Mouse (Mus musculus) lung, embryonic 15.5 days (tissue): ENCODE measurements around the gene S1pr2. TPM values are rescaled to one million over a fixed set of nuclear protein-coding genes. Genes with fewer than 3 reads are reported as not detected.

Source experiments
- ATAC-seq: fragments of 200-750 bp; cut with Nextera tagmentation; 2 replicates; pipeline ENCODE4 v1.8.0; 2017; ENCODE audit warnings: moderate number of reproducible peaks, borderline replicate concordance; ENCODE audit not compliant: low FRiP score, low TSS enrichment; ENCODE audit errors: extremely low read depth
- H3K27ac ChIP-seq: fragments of 300-500 bp; sonication (generic); 2 replicates; pipeline ENCODE4 v1.5.1; 2015; ENCODE audit warnings: moderate library complexity, mild to moderate bottlenecking, inconsistent platforms
- H3K27me3 ChIP-seq: fragments of 300-500 bp; sonication (generic); 2 replicates; pipeline ENCODE4 v1.6.1; 2015; ENCODE audit warnings: inconsistent platforms
- H3K36me3 ChIP-seq: fragments of 300-500 bp; sonication (generic); 2 replicates; pipeline ENCODE4 v1.6.1; 2015; ENCODE audit warnings: inconsistent platforms
- H3K4me1 ChIP-seq: fragments of 300-500 bp; sonication (generic); 2 replicates; pipeline ENCODE4 v1.6.1; 2015; ENCODE audit warnings: inconsistent platforms
- H3K4me2 ChIP-seq: fragments of 300-500 bp; sonication (generic); 2 replicates; pipeline ENCODE4 v1.6.1; 2015; ENCODE audit warnings: inconsistent platforms, mild to moderate bottlenecking, moderate library complexity
- H3K4me3 ChIP-seq: fragments of 300-500 bp; sonication (generic); 2 replicates; pipeline ENCODE4 v1.5.1; 2015; ENCODE audit warnings: mild to moderate bottlenecking, inconsistent platforms
- H3K9ac ChIP-seq: fragments of 300-500 bp; sonication (generic); 2 replicates; pipeline ENCODE4 v1.6.1; 2015; ENCODE audit warnings: inconsistent platforms
- H3K9me3 ChIP-seq: fragments of 300-500 bp; sonication (generic); 2 replicates; pipeline ENCODE4 v1.6.1; 2016; ENCODE audit warnings: inconsistent platforms
- WGBS: fragments of 180-500 bp; shearing (Covaris S2); methylation state at CpG from one replicate; pipeline ENCODE4 v1.1.7; 2015; 5-methylcytosine and 5-hydroxymethylcytosine counted together
- polyA plus RNA-seq: library from polyadenylated mRNA; unstranded; fragments of >200 nt; fragmentation: Nextera tagmentation; extraction: Ambion mirVana; gene quantifications from 2 replicates; pipeline ENCODE4 v1.2.1, GENCODE M21; 2015

Gene S1pr2
- polyA plus RNA-seq, 1 experiment from 2014 or later, result 63.4 TPM

- Histone ChIP-seq H3K9ac (no peak overlapping the region), H3K27ac (no peak overlapping the region), H3K9me3 (no peaks in the 10 kb centered on the region), H3K4me1 (peaks cover 24% of the 10 kb centered on the region), H3K4me2 (no peak overlapping the region), H3K27me3 (no peaks in the 10 kb centered on the region), H3K36me3 (no peaks in the 10 kb centered on the region), H3K4me3 (no peak overlapping the region)
- 84% methylated on average over 8 of the region's 8 CpGs for WGBS
- ATAC-seq, result no peak
Observed at GRCm38 (mm10) chr9:20997065-20997464, 20.5 kb upstream of the S1pr2 start.

- H3K4me3 ChIP-seq, result no peak overlapping the region
- WGBS, result 65% methylated on average over 3 of the region's 3 CpGs
- H3K9ac ChIP-seq, result no peak overlapping the region
- no peak overlapping the region for H3K27ac ChIP-seq
- H3K4me2 ChIP-seq, result no peak overlapping the region
- H3K36me3 ChIP-seq, result no peaks in the 10 kb centered on the region
- peaks cover 28% of the 10 kb centered on the region for H3K4me1 ChIP-seq
- H3K9me3 ChIP-seq, result no peaks in the 10 kb centered on the region
- ATAC-seq, result no peak
- H3K27me3 ChIP-seq, result no peaks in the 10 kb centered on the region
Observed at GRCm38 (mm10) chr9:20995069-20995468, 18.5 kb upstream of the S1pr2 start.

- H3K27ac ChIP-seq, result peak overlapping the region; percentile 91
Observed at GRCm38 (mm10) chr9:20993165-20993898, 16.8 kb upstream of the S1pr2 start.

GRCm38 (mm10) chr9:20991587-20991986 is 15.0 kb upstream of the S1pr2 start:
- Histone ChIP-seq H3K27ac (peak overlapping the region; percentile 91), H3K4me1 (peaks cover 55% of the 10 kb centered on the region), H3K9ac (no peak overlapping the region), H3K36me3 (no peaks in the 10 kb centered on the region), H3K4me2 (no peak overlapping the region), H3K4me3 (no peak overlapping the region), H3K9me3 (no peaks in the 10 kb centered on the region), H3K27me3 (no peaks in the 10 kb centered on the region)
- ATAC-seq, result no peak
- WGBS, result 83% methylated on average over 4 of the region's 4 CpGs

More at GRCm38 (mm10) chr9:20993165-20993898, 16.8 kb upstream of the S1pr2 start:
- H3K36me3 ChIP-seq, result no peaks in the 10 kb centered on the region
- peaks cover 42% of the 10 kb centered on the region for H3K4me1 ChIP-seq
- H3K9ac ChIP-seq, result no peak overlapping the region
- no peaks in the 10 kb centered on the region for H3K9me3 ChIP-seq
- no peak overlapping the region for H3K4me3 ChIP-seq
- WGBS, result 39% methylated on average over 5 of the region's 5 CpGs
- peak; percentile 80 for ATAC-seq
- no peaks in the 10 kb centered on the region for H3K27me3 ChIP-seq
- peak overlapping the region; percentile 29; the same call in 1 of the 2 replicates for H3K4me2 ChIP-seq

GRCm38 (mm10) chr9:20990861-20991260 is 14.3 kb upstream of the S1pr2 start:
- Histone ChIP-seq H3K4me2 (peak overlapping the region; percentile 28; the same call in 1 of the 2 replicates), H3K4me1 (peaks cover 58% of the 10 kb centered on the region), H3K4me3 (no peak overlapping the region), H3K9ac (no peak overlapping the region), H3K36me3 (no peaks in the 10 kb centered on the region), H3K27me3 (no peaks in the 10 kb centered on the region), H3K9me3 (no peaks in the 10 kb centered on the region), H3K27ac (peak overlapping the region; percentile 85)
- no peak for ATAC-seq
- WGBS, result 6% methylated on average over 10 of the region's 10 CpGs

GRCm38 (mm10) chr9:20987953-20988352 is 11.4 kb upstream of the S1pr2 start:
- no peak for ATAC-seq
- peak overlapping the region; percentile 75 for H3K27ac ChIP-seq

GRCm38 (mm10) chr9:20986952-20987686 is 10.5 kb upstream of the S1pr2 start:
- peak; percentile 91 for ATAC-seq
- no peaks in the 10 kb centered on the region for H3K27me3 ChIP-seq
- WGBS, result 43% methylated on average over 15 of the region's 15 CpGs

More at GRCm38 (mm10) chr9:20987953-20988352, 11.4 kb upstream of the S1pr2 start:
- Histone ChIP-seq H3K36me3 (no peaks in the 10 kb centered on the region), H3K4me3 (no peak overlapping the region), H3K9ac (no peak overlapping the region), H3K27me3 (no peaks in the 10 kb centered on the region), H3K4me1 (peaks cover 60% of the 10 kb centered on the region), H3K4me2 (no peak overlapping the region), H3K9me3 (no peaks in the 10 kb centered on the region)
- 25% methylated on average over 7 of the region's 7 CpGs for WGBS

GRCm38 (mm10) chr9:20983169-20983568 is 6.6 kb upstream of the S1pr2 start:
- H3K27ac ChIP-seq, result no peak overlapping the region
- H3K9ac ChIP-seq, result no peak overlapping the region
- H3K4me2 ChIP-seq, result no peak overlapping the region
- H3K4me1 ChIP-seq, result peaks cover 35% of the 10 kb centered on the region
- 44% methylated on average over 5 of the region's 5 CpGs for WGBS
- H3K27me3 ChIP-seq, result no peaks in the 10 kb centered on the region
- no peaks in the 10 kb centered on the region for H3K36me3 ChIP-seq
- ATAC-seq, result no peak
- H3K4me3 ChIP-seq, result no peak overlapping the region
- no peaks in the 10 kb centered on the region for H3K9me3 ChIP-seq

More at GRCm38 (mm10) chr9:20986952-20987686, 10.5 kb upstream of the S1pr2 start:
- Histone ChIP-seq H3K9ac (no peak overlapping the region), H3K4me1 (peaks cover 51% of the 10 kb centered on the region), H3K4me3 (no peak overlapping the region), H3K4me2 (no peak overlapping the region), H3K9me3 (no peaks in the 10 kb centered on the region), H3K36me3 (no peaks in the 10 kb centered on the region), H3K27ac (peak overlapping the region; percentile 75)

- ATAC-seq, result no peak
- Histone ChIP-seq H3K27ac (no peak overlapping the region), H3K4me2 (no peak overlapping the region), H3K9me3 (no peaks in the 10 kb centered on the region), H3K27me3 (no peaks in the 10 kb centered on the region), H3K4me3 (no peak overlapping the region), H3K36me3 (no peaks in the 10 kb centered on the region), H3K9ac (no peak overlapping the region), H3K4me1 (peaks cover 30% of the 10 kb centered on the region)
- WGBS, result 56% methylated on average over 3 of the region's 3 CpGs
Observed at GRCm38 (mm10) chr9:20982171-20982570, 5.6 kb upstream of the S1pr2 start.

- H3K4me3 ChIP-seq, result no peak overlapping the region
- peaks cover 33% of the 10 kb centered on the region for H3K4me1 ChIP-seq
- H3K4me2 ChIP-seq, result no peak overlapping the region
- no peak overlapping the region for H3K9ac ChIP-seq
- ATAC-seq, result no peak
- H3K9me3 ChIP-seq, result no peaks in the 10 kb centered on the region
- no peak overlapping the region for H3K27ac ChIP-seq
- 84% methylated on average over 7 of the region's 7 CpGs for WGBS
- H3K27me3 ChIP-seq, result no peaks in the 10 kb centered on the region
- no peaks in the 10 kb centered on the region for H3K36me3 ChIP-seq
Observed at GRCm38 (mm10) chr9:20979769-20980168, 3.2 kb upstream of the S1pr2 start.

GRCm38 (mm10) chr9:20979181-20979580 is 2.6 kb upstream of the S1pr2 start:
- H3K36me3 ChIP-seq, result no peaks in the 10 kb centered on the region
- peak overlapping the region; percentile 66 for H3K27ac ChIP-seq
- no peaks in the 10 kb centered on the region for H3K27me3 ChIP-seq
- H3K9ac ChIP-seq, result no peak overlapping the region
- 52% methylated on average over 5 of the region's 5 CpGs for WGBS
- ATAC-seq, result no peak
- 0 out of 2 replicates have a peak overlapping the region, but pooled peaks have one; percentile 6 for H3K4me2 ChIP-seq
- H3K9me3 ChIP-seq, result no peaks in the 10 kb centered on the region
- peaks cover 39% of the 10 kb centered on the region for H3K4me1 ChIP-seq
- no peak overlapping the region for H3K4me3 ChIP-seq
